Mouse (Mus musculus) embryo, embryonic 11 days (tissue): ENCODE results near the gene Prrc2b.

Source experiments
- DNase-seq: peaks from one replicate; pipeline ENCODE4 v3.0.0-alpha.2; 2015

Prrc2b gene

DNA sequence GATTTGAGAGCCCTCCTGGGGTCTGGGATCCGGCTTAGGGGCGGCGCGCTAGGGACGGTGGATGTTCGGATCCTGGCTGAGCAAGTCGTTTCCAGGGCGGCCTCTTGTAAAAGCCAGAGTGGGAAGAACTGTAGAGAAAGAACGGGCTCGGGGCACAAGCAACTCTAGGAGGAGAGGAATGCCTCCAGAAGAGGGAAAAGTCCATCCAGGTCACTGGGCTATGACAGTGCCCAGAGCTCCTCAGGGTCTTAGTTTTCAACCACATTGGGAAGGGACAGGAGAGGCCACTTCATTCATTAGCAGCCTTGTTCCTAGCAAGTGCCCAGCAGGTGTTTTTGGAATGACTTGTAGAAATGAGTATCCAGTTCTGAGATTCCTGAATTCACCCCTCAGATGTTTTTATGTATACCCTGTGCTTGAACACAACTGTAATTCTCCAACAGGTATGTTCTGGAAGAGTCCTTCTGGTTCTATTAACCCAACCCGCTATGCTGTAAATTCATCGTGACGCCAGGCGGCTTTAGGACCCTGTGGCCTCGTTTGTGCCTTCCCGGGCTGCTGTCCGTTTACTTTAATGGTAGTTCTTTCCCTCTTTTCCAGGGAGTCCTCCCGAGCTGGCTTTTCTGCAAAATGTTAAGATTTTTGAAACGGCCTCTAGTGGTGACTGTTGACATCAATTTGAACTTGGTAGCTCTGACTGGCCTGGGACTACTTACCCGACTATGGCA, 86.0 kb downstream of the Prrc2b start:
- peak; percentile 83 for DNase-seq

DNA sequence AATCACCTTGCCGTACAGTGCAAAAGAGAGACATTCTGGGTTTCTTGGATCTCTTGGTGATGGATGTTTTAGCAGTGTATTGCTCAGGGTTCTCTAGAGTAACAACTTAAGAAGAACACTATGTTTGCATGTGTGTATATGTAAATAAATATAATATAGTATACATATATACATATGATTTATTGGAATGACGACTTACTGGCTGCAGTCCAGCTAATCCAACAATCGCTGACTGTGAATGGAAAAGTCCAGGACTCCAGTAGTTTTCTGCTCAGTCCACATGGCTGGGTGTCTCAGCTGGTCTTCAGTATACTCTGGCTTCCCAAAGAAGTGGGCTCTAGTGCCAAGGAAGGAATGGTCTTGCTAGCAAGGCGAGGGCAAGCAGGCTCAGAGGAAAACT, 86.7 kb downstream of the Prrc2b start:
- no peak for DNase-seq

DNA sequence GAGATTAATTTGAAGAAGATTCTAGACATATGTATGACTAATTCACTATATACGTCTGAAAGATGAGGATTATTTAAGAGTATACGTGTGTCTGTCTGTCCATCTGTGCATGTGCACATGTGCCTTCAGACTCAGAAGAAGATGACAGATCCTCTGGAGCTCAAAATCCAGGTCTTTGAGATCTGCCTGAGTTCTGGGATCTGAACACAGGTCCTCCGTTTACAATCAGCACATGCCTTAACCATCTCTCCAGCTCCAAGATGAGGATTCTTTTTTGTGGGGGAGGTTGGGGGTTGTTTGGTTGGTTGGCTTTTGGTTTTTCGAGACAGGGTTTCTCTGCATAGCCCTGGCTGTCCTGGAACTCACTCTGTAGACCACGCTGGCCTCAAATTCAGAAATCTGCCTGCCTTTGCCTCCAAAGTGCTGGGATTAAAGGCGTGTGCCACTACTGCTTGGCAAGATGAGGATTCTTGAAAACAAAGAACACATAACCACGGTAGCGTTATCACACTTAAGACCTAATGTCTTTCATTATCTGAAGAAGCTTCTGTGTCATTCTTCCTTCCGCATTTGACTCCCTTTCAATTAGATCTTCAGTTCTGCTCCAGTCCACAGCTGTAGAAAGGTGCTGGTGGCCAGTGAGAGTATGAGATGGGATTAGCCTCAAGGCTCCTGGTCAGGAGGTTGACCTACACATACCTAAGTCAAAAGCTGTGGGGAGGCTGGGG, 88.0 kb downstream of the Prrc2b start:
- no peak for DNase-seq

DNA sequence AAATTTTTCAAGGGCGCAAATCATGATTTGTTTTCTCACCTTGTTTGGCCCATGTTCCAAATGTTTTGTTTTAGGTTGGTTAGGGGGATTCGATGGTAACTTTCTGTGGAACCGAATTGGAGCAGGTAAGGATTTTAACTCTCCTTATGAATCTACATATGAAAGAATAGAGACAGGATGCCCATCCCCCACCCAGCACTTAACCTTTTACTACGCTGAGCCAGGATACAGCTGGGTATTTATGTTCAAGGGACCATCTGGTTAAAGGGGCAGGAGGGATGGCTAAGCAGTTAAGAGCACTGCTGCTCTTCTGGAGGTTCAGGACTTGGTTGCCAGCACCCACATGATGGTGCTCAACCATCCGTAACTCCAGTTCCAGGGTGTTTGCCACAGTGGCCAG, 89.7 kb downstream of the Prrc2b start:
- DNase-seq: no peak

DNA sequence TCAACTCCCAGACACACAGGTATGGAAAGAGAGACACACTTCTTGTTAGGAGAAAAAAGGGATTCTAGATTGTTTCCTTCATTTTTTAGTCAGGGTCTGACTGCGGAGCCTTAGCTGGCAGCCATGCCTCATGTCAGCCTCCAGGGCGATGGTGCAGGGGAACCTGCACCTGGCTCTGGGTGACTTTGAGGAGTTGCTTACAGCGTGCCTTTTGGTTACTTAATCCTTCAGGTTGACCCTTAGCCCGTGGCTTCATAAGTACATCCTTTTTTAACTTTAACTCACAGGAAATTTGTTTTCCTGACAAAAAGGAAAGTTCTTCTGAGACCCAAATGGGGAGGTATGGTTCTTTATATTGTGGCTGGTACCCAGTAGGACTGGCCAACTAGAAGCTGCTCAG, 92.1 kb downstream of the Prrc2b start:
- no peak for DNase-seq

DNA sequence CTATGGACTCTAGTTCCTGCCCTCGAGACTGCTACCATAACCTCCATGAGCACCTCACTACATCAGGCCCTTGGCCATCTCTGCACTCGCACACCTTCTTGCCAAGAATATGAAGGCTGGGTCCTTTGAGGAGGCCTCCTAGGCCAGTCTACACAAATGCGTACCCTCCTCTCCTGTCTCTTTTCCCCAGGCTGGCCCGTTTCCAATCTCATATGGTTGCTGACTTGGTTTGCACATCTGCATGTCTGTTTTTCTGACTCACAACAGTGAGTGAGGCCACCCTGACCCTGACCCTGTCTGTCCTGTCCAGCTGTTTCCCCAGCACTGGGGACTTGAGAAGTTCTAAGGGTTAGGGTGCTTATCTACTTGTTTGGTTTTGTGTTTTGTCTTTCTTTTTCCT, 95.9 kb downstream of the Prrc2b start:
- DNase-seq: no peak

DNA sequence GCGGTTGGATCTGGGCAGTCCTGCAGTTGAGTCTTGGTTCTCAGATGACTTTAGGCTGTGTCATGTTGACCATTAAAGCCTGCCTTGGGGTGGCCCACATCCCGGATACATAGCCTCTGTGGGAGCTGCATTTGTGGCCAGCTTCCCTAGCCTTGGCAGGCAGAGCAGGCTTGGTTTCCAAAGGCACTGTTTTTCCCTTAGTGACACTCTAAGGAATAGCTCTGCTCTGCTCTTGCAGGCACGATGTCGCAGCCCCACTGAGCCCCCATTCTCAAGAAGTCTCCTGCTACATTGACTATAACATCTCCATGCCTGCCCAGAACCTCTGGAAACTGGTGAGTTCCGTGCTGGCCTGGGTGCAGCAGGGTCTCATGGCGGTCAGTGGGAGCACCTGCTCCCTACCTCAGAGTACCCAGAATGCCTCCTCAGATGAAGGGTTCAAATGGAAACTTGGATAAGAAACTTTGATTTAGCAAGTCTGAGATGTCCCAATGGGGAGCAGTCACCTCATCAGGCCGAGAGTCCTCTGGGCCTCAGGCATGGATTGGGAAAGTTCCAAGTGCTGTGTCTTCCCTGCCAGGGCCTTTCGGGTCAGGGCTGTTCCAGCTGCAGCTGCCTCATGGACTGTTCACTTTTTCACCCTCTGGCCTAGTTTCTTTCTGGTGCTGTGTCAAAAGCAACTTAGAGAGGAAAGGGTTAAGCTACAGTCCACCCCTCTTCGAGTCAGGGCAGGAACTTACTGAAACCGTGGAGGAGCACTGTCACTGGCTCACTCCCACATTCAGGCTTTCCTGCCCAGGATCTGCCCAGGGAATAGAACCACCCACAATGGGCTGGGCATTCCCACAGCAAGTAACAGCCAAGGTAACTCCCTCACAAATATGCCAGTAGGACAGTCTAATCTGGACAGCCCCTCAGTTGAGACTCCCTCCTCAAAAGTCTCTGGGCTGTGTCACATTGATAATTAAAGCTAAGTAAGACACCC, 97.8 kb downstream of the Prrc2b start:
- DNase-seq: no peak

DNA sequence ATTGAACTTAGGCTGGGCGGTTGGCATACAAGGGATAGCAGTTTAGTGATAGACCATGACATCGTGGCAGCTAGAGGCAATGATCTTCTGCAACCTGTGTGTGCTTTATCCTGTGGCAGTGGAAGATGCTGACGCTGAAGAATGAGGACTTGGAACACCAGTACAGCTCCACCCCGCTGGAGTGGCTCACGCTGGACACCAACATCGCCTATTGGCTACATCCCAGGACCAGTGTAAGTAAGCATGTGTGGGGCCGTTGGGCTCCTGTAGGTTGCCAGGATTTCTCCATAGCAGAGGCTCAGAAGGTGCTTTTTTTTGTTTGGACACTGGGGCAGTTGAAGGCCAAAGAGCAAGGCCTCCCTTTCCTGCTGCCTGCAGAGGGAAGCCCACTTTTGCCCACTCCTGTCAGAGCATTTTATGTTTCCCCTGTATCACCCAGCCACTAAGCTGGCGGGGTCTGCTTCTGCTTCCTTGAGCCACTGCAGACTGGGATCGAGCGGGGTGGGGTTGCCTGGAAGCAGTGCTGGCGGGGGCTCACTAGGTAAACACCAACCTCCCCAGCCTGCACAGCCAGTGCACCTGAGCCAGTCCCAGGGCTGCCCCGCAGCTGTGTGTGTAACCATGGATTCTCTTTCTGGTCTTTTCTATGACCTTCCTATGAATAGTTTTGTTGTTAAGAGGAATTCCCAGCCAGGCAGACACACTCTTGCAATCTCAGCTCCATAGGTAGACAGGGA, 101.1 kb downstream of the Prrc2b start:
- DNase-seq: no peak

DNA sequence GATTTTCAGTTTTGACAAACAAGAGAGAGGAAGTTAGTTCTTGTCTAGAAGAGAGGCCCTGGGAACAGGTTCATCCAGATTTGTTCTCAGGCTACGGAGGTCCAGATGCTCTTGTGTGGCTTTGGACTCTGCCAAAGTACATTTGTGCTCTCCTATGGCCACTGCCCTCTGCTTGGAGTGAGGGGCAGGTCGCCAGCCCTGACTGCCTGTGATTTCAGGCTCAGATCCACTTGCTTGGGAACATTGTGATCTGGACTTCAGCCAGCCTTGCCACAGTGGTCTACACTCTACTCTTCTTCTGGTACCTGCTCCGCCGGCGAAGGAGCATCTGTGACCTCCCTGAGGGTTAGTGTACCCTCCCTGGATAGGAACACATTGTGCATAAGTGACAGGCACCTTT, 101.8 kb downstream of the Prrc2b start:
- DNase-seq: no peak

DNA sequence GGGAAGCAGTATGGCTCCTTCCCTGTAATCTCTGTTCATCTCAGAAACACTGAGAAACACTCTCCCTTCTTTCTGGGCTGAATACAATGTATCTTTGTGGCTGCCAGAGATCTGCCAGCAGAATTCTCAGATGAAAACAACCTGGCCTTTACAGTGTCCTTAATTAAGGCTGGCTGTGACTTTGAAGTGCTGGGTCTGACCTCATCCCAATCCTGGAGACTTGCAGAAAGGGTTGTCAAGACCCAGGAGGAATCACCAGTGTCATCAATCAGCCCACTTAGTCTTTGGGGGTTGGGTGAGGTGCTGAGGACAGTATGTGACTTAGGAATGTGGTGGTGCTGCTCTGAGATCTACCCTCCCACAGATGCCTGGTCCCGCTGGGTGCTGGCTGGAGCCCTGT, 102.5 kb downstream of the Prrc2b start:
- no peak for DNase-seq

DNA sequence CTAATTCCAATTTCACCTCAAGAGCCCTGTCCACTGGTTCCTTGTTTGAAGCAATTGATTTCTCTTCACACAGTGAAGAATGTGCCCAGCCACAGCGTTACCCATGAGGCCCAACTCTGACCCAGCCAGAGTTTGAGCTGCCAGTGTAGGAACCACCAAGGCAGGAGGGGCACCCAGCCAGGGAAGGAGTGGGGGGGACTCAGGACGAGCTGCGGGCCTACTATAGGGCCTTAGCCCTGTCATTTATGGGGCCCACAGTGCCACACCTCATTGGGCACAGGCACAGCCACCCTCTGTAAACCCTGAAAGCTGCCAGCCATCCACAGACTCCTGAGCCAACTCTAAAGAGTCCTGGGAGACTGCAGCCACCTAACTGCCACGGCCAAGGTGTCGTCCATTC, 103.7 kb downstream of the Prrc2b start:
- DNase-seq: no peak

DNA sequence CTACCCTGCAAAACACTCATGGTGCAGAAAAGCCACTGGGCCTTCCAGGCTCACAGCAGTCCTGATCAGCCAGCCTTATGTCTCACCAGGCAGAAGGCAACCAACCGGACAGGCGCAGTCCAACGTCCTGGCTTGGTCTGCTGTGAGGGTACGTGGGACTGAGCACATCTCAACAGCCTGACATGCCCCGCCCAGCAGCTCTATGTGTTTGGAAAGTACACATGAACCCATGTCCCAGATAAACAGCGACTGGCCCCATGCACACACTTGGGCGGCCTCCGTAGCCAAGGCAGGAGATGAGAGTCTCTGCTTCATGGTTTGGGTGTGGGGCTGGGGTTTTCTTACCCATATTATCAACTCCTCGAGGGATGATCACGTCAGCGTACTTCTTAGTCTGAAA, 105.4 kb downstream of the Prrc2b start:
- no peak for DNase-seq

DNA sequence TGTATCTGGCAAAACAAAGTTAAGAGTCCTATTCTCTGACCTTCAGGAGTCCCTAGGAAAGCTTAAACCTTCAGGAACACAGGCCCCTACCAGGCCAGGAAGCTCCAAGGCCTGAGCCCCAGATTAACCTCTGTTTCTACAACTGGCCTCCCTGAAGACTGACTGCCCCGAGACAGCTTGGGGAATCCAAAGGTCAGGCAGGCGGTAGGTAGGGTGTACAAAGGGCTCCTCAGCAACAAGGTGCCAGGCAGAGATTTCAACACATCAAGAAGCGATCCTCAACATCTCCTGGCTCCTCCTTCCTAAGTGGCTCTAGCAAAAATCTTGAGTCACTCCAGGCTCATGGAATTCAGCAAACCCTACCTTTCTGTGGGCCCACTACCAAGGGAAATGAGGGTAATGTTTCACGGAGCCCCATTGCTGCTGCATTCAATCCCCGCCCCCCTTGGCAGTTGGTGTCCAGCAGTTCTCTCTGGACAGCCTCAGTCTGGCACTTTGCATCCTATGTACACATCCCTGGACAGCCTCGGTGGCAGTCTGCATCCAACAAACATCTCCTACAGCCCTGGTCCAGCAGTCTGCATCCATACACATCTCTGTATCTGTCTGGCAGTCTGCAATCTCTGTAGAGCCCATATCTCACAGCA, 108.1 kb downstream of the Prrc2b start:
- DNase-seq: no peak

DNA sequence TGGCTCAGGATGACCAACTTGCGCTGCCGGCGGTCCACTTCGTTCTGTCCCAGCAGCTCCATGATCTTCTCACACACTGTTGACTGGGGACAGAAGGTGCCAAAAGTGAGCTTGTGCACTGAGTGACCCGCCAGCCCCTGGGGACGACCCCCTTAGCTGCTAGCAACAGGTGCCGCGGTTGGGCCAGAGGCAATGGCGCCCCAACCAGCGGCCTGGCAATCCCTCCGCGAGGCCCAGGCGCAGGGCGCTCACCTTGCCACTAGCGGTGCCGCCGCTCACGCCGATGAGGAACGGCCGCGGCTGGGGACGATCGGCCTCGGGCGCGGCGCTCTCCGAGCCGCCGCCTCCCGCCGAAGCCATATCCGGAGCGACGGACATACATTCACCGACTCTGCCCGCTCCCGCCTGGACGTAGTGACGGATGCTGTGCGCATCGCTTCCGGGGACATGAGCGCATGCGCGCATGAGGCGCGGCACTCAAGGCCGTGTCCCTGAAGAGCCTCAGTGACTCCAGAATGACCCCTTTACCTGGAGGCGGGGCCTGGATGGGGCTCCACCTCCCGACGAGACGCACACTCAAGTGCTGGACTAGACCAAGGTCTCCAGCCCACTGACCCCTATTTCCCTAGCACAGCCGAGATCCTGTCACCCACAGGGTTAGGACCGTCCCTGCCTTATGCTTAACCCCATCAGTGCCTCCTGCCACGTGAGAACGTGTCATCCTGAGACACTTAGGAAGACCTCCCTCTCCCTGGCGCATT, 109.0 kb downstream of the Prrc2b start, which contains the start of gene Uck1:
Gene Uck1, minus strand, starts transcription at position 503 of the 761 bp plus-strand sequence.
- DNase-seq: peak; percentile 94

DNA sequence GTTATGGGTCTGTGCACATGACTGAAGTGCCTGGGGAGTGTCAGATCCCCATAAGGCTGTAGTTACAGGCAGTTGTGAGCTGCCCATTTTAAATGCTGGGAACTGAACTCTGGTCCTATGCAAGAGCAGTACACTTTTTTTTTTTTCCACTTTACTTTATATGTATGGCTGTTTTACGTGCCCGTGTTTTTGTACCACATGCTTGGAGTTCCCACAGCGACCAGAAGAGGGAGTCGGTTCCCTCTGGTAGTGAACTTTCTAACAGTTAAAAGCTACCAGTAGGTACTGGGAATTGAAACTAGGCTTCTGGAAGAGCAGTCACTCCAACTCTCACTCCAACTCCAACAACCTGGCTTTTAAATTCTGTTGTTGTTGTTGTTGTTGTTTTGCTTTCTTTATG, 109.8 kb downstream of the Prrc2b start:
- DNase-seq: peak; percentile 50

DNA sequence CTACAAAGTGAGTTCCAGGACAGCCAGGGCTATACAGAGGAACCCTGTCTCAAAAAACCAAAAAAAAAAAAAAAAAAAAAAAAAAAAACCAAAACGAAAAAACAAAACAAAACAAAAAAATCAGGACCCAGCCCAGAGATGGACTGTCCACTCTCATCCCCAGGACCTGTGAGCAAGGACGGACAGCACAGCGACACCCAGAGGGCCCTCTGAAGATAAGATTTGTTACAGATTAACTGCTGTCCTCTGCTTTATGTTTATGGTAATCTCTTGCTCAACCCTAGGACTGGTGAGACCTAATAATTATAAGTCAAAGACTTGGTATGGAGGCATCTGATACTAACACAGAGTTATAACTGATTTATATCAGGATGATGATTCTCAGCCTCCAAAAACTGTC, 124.9 kb downstream of the Prrc2b start:
- DNase-seq: no peak

DNA sequence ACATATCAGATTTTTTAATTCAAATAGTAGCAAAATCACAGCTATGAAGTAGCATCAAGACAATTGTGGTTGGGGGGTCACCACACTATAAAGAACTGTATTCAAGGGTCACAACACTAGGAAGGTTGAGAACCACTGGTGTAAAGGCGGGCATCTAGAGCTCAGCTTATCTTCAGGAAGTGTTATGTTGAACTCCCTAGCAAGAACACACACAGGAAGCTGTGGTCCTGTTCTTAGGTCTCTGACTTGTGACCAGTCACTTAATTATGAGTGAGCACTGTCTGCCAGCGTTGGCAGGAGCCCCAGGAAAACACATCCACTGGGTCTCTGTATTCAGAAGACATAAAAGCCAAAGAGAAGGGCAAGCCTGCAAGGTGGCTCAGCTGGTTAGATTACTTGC, 131.4 kb downstream of the Prrc2b start:
- DNase-seq: no peak

DNA sequence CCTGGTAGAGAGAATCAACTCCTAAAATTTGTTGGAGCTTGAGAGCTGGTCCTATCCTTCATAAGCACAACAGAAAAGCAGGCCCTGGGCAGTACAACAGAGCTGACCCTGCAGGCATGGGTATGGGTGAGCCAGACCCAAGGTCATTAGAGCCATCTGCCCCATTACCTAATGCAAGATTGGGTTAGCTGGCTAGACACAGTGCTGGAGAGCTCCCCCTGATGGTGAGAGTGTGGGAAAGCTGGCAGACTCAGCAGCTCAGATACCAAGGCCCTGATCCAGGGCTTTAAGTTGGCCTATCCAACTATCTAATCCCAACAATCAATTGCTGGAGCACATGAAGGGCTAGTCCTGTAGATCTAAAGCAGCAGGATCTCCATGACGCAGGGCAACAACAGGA, 131.8 kb downstream of the Prrc2b start:
- DNase-seq: peak; percentile 74

DNA sequence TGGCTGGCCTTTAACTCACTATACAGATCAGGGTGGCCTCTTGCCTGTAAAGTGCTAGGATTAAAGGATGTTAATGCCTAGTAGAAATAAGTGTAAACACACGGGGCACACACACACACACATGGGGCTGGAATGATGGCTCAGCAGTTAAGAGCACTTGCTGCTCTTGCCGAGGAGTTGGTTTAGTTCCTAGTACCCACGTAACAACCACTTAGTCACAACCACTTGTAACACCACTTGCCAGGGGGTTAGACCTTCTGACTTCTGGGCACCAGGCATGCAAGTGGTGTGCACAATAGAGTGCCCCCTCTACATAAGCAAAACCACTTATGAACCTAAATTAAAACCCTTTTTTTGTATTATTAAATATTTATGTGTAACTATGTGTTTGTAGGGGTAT, 133.1 kb downstream of the Prrc2b start:
- DNase-seq: no peak
